Mouse (Mus musculus): Measurements from ENCODE around the gene Stk39. TPM values are rescaled to one million over a fixed set of nuclear protein-coding genes. Genes with fewer than 3 reads are reported as not detected.

Stk39 gene
- polyA plus RNA-seq, 1 experiment from 2014 or later = 11.8 TPM

DNA sequence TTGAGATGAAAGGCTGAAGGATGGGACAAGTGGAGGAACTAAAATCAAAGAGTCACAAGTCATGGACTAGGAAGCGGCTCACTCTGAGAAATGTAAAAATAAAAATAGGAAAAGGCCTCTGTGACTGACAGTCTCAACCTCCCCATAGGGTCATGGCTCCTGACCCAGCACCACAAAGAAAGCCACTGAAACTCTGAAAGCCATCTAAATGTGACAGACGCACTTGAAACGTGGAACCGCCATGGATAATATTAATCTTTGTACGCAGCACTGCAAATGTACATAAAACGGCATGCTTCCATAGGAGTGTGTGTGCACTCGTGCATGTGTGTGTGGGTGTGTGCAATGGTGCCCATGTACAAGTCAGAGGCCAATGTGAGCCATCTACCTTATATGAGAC is 34.9 kb downstream of the Stk39 start:
- no peak overlapping the region for H3K4me3 ChIP-seq (ENCODE audit: low read depth, low read length)
- DNase-seq (ENCODE audit: low spot score) = no peak
- H3K27ac ChIP-seq (ENCODE audit: low read length) = no peak overlapping the region
- no peaks in the 10 kb centered on the region for H3K36me3 ChIP-seq (ENCODE audit: insufficient read depth, low read length)
- H3K4me2 ChIP-seq (replicated peaks; ENCODE audit: low read depth, low read length) = no peak overlapping the region
- peaks cover 12% of the 10 kb centered on the region for H3K4me1 ChIP-seq (ENCODE audit: insufficient read depth, low read depth, low read length)
- no peak overlapping the region for H3K9ac ChIP-seq (replicated peaks; ENCODE audit: low read depth)
- ATAC-seq = no peak
- no peaks in the 10 kb centered on the region for H3K27me3 ChIP-seq (replicated peaks; ENCODE audit: insufficient read depth, low read length)
- 94% methylated on average over 7 of the region's 7 CpGs for WGBS
- no peak for TF ChIP-seq EP300 (IDR thresholded peaks at IDR 0.05)
- TF ChIP-seq CTCF (IDR thresholded peaks at IDR 0.05) = no peak
- no peaks in the 10 kb centered on the region for H3K9me3 ChIP-seq (ENCODE audit: low read length)

DNA sequence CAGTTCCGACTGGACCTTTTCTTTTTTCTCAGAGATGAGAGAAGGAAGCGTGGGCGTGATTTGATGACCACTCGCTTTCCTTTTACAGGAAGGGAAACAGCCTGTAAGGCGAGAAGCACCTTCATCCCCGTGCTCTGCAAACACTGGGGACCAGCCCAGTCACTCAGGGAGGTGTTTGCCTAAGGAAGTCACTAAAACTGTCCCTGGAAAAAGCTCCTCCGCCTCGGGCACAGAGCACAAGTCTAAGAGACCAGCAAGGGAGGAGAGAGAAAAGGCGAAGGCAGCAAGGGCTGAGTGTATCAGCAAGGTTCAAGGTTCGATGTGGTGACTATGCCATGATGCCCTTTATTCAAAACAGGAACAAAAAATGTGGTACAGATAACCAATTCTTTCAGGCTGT is 35.8 kb downstream of the Stk39 start:
- peak overlapping the region; percentile 43; the same call in 1 of the 2 replicates for H3K27ac ChIP-seq (ENCODE audit: low read length)
- no peak for ATAC-seq
- H3K27me3 ChIP-seq (replicated peaks; ENCODE audit: insufficient read depth, low read length) = no peaks in the 10 kb centered on the region
- H3K36me3 ChIP-seq (ENCODE audit: insufficient read depth, low read length) = no peaks in the 10 kb centered on the region
- no peak overlapping the region for H3K9ac ChIP-seq (replicated peaks; ENCODE audit: low read depth)
- H3K4me3 ChIP-seq (ENCODE audit: low read depth, low read length) = peak overlapping the region; percentile 8; the same call in 1 of the 2 replicates
- WGBS = 16% methylated on average over 10 of the region's 10 CpGs
- no peaks in the 10 kb centered on the region for H3K9me3 ChIP-seq (ENCODE audit: low read length)
- no peak for TF ChIP-seq CTCF (IDR thresholded peaks at IDR 0.05)
- no peak for TF ChIP-seq EP300 (IDR thresholded peaks at IDR 0.05)
- DNase-seq (ENCODE audit: low spot score) = peak; percentile 33
- H3K4me1 ChIP-seq (ENCODE audit: insufficient read depth, low read depth, low read length) = peaks cover 10% of the 10 kb centered on the region; the same call in 1 of the 2 replicates
- H3K4me2 ChIP-seq (replicated peaks; ENCODE audit: low read depth, low read length) = peak overlapping the region; percentile 46

DNA sequence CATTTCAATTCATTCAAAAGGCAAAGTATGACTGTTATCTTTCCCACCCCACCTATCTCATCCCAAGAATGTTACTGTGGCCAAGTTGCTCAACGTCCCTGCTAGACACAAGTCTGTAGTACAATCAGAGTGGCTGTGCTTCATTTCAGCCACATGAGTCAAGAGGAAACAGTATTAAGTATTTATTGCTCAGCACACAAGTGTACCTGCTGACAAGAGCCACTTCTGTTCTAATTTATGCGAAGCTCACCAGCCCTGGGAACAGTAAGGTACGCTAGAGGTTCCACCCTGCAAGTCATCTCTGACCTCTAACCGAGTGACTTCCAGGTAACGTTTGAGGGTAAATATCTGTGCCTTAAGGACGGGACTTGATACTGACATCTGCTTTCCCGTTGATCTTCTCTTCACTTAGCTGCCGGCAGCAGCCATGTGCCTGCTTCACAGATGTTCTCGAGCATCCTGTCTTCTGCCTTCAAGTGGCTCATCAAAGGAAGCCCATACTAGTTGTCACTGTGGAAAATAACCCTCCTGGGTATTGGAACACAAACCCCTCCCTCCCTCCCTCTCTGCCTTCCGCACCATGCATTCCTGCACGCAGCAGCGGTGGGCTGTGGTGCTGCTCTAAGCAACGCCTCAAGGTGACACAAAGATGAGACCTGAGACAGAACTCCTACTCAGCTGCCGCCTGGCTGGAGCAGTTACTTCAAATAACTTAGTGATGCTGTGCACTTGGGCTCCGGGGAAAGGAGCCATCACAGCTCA is 36.4 kb downstream of the Stk39 start:
- 20% methylated on average over 15 of the region's 15 CpGs for WGBS
- H3K27ac ChIP-seq (ENCODE audit: low read length) = peak overlapping the region; percentile 43; the same call in 1 of the 2 replicates

DNA sequence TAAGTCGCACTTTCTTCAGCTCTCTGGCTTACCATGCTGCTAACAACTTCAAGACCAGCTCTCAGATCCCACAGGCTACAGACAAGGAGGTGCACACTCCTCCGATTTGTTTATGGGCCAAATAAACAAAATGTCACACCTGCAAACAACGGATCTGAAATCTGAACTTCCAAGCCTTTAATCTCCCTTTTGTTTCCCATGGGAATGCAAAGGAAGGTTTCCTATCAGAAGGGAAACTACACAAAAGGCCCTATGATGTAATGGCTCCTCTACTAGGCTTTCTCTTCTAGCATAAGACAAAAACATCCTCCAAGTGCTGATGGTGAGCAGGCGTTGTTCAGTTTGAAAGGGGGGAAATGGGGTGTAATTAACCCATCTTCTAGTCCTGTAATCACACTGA is 37.1 kb downstream of the Stk39 start:
- Histone ChIP-seq H3K27ac (ENCODE audit: low read length) (peak overlapping the region; percentile 5), H3K36me3 (ENCODE audit: insufficient read depth, low read length) (no peaks in the 10 kb centered on the region), H3K9ac (replicated peaks; ENCODE audit: low read depth) (no peak overlapping the region), H3K27me3 (replicated peaks; ENCODE audit: insufficient read depth, low read length) (no peaks in the 10 kb centered on the region), H3K4me3 (ENCODE audit: low read depth, low read length) (no peak overlapping the region), H3K9me3 (ENCODE audit: low read length) (no peaks in the 10 kb centered on the region), H3K4me2 (replicated peaks; ENCODE audit: low read depth, low read length) (no peak overlapping the region), H3K4me1 (ENCODE audit: insufficient read depth, low read depth, low read length) (peaks cover 10% of the 10 kb centered on the region; the same call in 1 of the 2 replicates)
- WGBS = 23% methylated on average over 4 of the region's 4 CpGs
- no peak for ATAC-seq
- TF ChIP-seq EP300 (IDR thresholded peaks at IDR 0.05) (no peak), CTCF (IDR thresholded peaks at IDR 0.05) (no peak)
- DNase-seq (ENCODE audit: low spot score) = no peak

More for the DNA sequence above, 36.4 kb downstream of the Stk39 start:
- peak; percentile 90 for DNase-seq (ENCODE audit: low spot score)
- peak; percentile 75 for ATAC-seq
- Histone ChIP-seq H3K9ac (replicated peaks; ENCODE audit: low read depth) (no peak overlapping the region), H3K4me1 (ENCODE audit: insufficient read depth, low read depth, low read length) (peaks cover 10% of the 10 kb centered on the region; the same call in 1 of the 2 replicates), H3K36me3 (ENCODE audit: insufficient read depth, low read length) (no peaks in the 10 kb centered on the region), H3K4me2 (replicated peaks; ENCODE audit: low read depth, low read length) (peak overlapping the region; percentile 46), H3K9me3 (ENCODE audit: low read length) (no peaks in the 10 kb centered on the region), H3K27me3 (replicated peaks; ENCODE audit: insufficient read depth, low read length) (no peaks in the 10 kb centered on the region), H3K4me3 (ENCODE audit: low read depth, low read length) (peak overlapping the region; percentile 8; the same call in 1 of the 2 replicates)
- TF ChIP-seq CTCF (IDR thresholded peaks at IDR 0.05) (no peak), EP300 (IDR thresholded peaks at IDR 0.05) (peak; percentile 98)

DNA sequence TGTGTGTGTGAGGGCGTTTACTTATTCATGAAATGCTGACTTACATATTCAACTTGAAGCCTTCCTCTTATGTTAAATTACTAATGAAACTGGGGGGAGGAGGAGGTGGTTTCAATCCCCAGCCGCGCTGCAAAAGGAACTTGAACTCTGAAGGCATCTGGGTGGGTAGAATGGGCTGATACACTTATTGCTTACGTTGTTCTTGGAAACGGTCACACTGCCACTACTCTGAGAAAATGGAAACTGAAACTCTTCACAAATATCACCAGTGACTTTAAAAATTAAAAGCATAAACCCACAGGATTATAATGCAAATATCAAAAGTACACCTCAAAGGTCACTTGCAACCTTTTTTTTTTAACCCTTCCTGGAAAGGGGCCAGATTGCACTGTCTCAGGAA is 37.5 kb downstream of the Stk39 start:
- Histone ChIP-seq H3K27ac (ENCODE audit: low read length) (peak overlapping the region; percentile 5), H3K9me3 (ENCODE audit: low read length) (no peaks in the 10 kb centered on the region), H3K27me3 (replicated peaks; ENCODE audit: insufficient read depth, low read length) (no peaks in the 10 kb centered on the region), H3K36me3 (ENCODE audit: insufficient read depth, low read length) (no peaks in the 10 kb centered on the region), H3K4me2 (replicated peaks; ENCODE audit: low read depth, low read length) (no peak overlapping the region), H3K4me1 (ENCODE audit: insufficient read depth, low read depth, low read length) (peaks cover 10% of the 10 kb centered on the region; the same call in 1 of the 2 replicates), H3K9ac (replicated peaks; ENCODE audit: low read depth) (no peak overlapping the region), H3K4me3 (ENCODE audit: low read depth, low read length) (no peak overlapping the region)
- ATAC-seq (no peak), DNase-seq (ENCODE audit: low spot score) (no peak)
- 44% methylated on average over 5 of the region's 5 CpGs for WGBS
- TF ChIP-seq EP300 (IDR thresholded peaks at IDR 0.05) = no peak
- no peak for TF ChIP-seq CTCF (IDR thresholded peaks at IDR 0.05)

DNA sequence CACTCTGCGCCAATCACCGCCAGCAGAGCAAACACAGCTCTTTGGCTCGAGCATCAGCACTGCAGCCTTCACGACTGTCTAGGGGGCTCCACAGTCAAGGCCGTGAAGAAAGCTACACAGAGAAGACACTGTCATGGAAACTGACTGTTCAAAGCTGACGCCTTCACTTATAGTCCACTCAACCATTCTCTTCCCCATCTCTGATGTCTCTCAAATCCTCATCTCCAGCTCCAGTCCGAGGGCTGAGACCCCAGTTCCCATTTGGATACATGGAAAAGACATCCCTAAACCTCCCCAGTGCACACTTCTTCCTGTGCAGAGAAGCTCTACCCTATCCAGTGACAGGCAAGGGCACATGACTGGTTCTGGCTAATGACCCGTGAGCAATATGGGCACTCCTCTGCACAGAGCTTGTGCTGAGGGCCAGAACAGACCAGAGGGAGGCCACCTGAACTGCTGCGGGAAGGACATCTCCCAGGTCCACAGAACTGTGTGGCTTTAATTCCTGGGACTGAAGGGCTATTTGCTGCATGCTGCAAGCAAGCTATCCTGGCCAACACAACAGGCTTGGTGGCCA is 38.2 kb downstream of the Stk39 start:
- Histone ChIP-seq H3K4me1 (ENCODE audit: insufficient read depth, low read depth, low read length) (peaks cover 10% of the 10 kb centered on the region; the same call in 1 of the 2 replicates), H3K4me3 (ENCODE audit: low read depth, low read length) (no peak overlapping the region), H3K27ac (ENCODE audit: low read length) (no peak overlapping the region), H3K9ac (replicated peaks; ENCODE audit: low read depth) (no peak overlapping the region), H3K36me3 (ENCODE audit: insufficient read depth, low read length) (no peaks in the 10 kb centered on the region), H3K9me3 (ENCODE audit: low read length) (no peaks in the 10 kb centered on the region), H3K27me3 (replicated peaks; ENCODE audit: insufficient read depth, low read length) (no peaks in the 10 kb centered on the region), H3K4me2 (replicated peaks; ENCODE audit: low read depth, low read length) (no peak overlapping the region)
- TF ChIP-seq CTCF (IDR thresholded peaks at IDR 0.05) = no peak
- no peak for TF ChIP-seq EP300 (IDR thresholded peaks at IDR 0.05)
- 67% methylated on average over 9 of the region's 9 CpGs for WGBS
- no peak for DNase-seq (ENCODE audit: low spot score)
- ATAC-seq = no peak

Measured in lung, postnatal 0 days (tissue).